In the genomic region with DNA sequence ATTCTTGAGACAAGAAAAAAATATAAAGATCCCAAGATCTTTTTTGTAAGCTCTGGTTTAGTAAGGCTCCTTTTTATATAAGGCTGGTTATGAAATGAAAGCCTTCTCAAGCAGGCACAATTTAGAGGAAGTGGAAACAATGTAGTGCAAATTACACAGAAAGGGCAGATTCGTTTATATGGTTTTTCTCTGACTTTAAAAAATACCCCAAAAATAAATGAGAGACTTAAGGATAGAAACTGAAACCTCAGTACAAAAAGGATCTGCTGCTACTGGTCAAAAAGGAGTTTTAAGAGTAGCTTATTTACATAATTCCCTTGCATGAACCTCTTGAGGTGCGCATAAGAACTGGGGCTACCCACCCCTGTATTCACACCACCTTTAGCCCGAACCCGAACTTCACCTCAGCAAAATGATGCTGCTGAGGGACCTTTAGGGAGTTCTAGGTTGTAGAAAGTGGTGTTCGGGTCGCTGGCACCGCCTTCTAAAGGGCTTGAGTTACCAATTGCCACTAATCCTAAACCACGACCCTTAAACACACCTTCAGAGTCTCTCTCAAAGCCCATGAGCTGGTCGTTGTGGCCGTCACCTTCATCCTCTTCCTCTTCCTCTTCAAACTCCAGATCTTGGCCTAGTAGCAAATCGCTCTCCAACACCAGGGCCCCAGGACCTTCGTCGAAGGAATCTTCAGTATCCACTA, we compare ENCODE assay signal across 8 mouse cellular contexts. TPM values are rescaled to one million over a fixed set of nuclear protein-coding genes. Genes with fewer than 3 reads are reported as not detected.
A peak's percentile ranks its signal among the peaks of the same experiment; 100 is the strongest.
DNase-seq lines count a peak whose midpoint lies in the region; ATAC-seq and TF ChIP-seq lines count a peak whose summit lies in the region.

No protein-coding gene starts in this region.

- peaks cover 4% of the 10 kb centered on the region for H3K9me3 ChIP-seq in limb, embryonic 14.5 days (ENCODE audit: control insufficient read depth, low read length)
- H3K9me3 ChIP-seq in stomach, embryonic 15.5 days, result no peaks in the 10 kb centered on the region

- peak overlapping the region; percentile 62 for H3K4me2 ChIP-seq in limb, embryonic 14.5 days (replicated peaks; ENCODE audit: low read depth, low read length, severe bottlenecking)
- H3K4me2 ChIP-seq in stomach, embryonic 15.5 days, result peak overlapping the region; percentile 76

- peak overlapping the region; percentile 95 for H3K4me3 ChIP-seq in testis, adult 2 months (ENCODE audit: control insufficient read depth, low read depth, low read length)
- H3K4me3 ChIP-seq in limb, embryonic 14.5 days (replicated peaks; ENCODE audit: low read length), result peak overlapping the region; percentile 73
- H3K4me3 ChIP-seq in stomach, embryonic 15.5 days (replicated peaks), result peak overlapping the region; percentile 90

- H3K4me1 ChIP-seq in testis, adult 2 months (ENCODE audit: control insufficient read depth, insufficient read depth, low read length), result peaks cover 6% of the 10 kb centered on the region
- peaks cover 9% of the 10 kb centered on the region for H3K4me1 ChIP-seq in limb, embryonic 14.5 days (ENCODE audit: control insufficient read depth, insufficient read depth, low read length)
- peaks cover 2% of the 10 kb centered on the region for H3K4me1 ChIP-seq in stomach, embryonic 15.5 days

- no peak for TF ChIP-seq POLR2A in testis, adult 2 months (IDR thresholded peaks at IDR 0.05; ENCODE audit: control insufficient read depth, low read depth, low read length)
- TF ChIP-seq POLR2A in limb, embryonic 14.5 days (IDR thresholded peaks at IDR 0.05; ENCODE audit: borderline replicate concordance, extremely low read depth, insufficient read depth, insufficient read length), result no peak

- H3K27ac ChIP-seq in testis, adult 2 months (ENCODE audit: control insufficient read depth, insufficient read depth, low read depth, low read length), result peak overlapping the region; percentile 85
- 0 out of 2 replicates have a peak overlapping the region, but pooled peaks have one; percentile 56 for H3K27ac ChIP-seq in limb, embryonic 14.5 days (replicated peaks; ENCODE audit: low read depth, low read length)
- peak overlapping the region; percentile 81 for H3K27ac ChIP-seq in stomach, embryonic 15.5 days

- 15% methylated on average over 13 of the region's 13 CpGs for WGBS in limb, embryonic 14.5 days
- 13% methylated on average over 13 of the region's 13 CpGs for WGBS in stomach, embryonic 15.5 days

- no peaks in the 10 kb centered on the region for H3K27me3 ChIP-seq in testis, adult 2 months (ENCODE audit: control insufficient read depth, insufficient read depth, low read length)
- no peaks in the 10 kb centered on the region for H3K27me3 ChIP-seq in limb, embryonic 14.5 days (ENCODE audit: control insufficient read depth, insufficient read depth, low read length)
- H3K27me3 ChIP-seq in stomach, embryonic 15.5 days (replicated peaks), result no peaks in the 10 kb centered on the region

- peak overlapping the region; percentile 77 for H3K9ac ChIP-seq in limb, embryonic 14.5 days (ENCODE audit: low read depth, low read length, severe bottlenecking)
- H3K9ac ChIP-seq in stomach, embryonic 15.5 days, result peak overlapping the region; percentile 93

- H3K36me3 ChIP-seq in testis, adult 2 months (ENCODE audit: control insufficient read depth, insufficient read depth, low read length), result peaks cover 2% of the 10 kb centered on the region
- H3K36me3 ChIP-seq in limb, embryonic 14.5 days (ENCODE audit: control insufficient read depth, insufficient read depth, low read length), result peaks cover 83% of the 10 kb centered on the region
- peaks cover 69% of the 10 kb centered on the region for H3K36me3 ChIP-seq in stomach, embryonic 15.5 days

- peak; percentile 8 to 17 for DNase-seq in adrenal gland, postnatal 36 days
- DNase-seq in adrenal gland, adult 8-10 months, result no peak
- no peak for DNase-seq in testis, postnatal 10 days (ENCODE audit: low spot score)
- DNase-seq in limb, embryonic 14.5 days (ENCODE audit: low spot score), result no peak
- no peak for DNase-seq in urinary bladder, postnatal 10 days (ENCODE audit: low spot score)
- no peak for DNase-seq in gastrocnemius, postnatal 14 days

- ATAC-seq in limb, embryonic 14.5 days (ENCODE audit: low FRiP score, low read depth), result no peak; the same call in 1 of the 2 replicates
- ATAC-seq in stomach, embryonic 15.5 days (ENCODE audit: insufficient read depth, low FRiP score, low read depth), result no peak

- intact Hi-C loops in gastrocnemius, postnatal 14 days (cut with DNase I; ENCODE audit: low total_unique reads), result no loop called here

- TF ChIP-seq CTCF in testis, adult 2 months (IDR thresholded peaks at IDR 0.05; ENCODE audit: control insufficient read depth, insufficient read depth, insufficient replicate concordance, low read depth, low read length), result no peak

RNA-seq across cellular contexts. Expression of gene Zfp513, which starts 0.9 kb away (rescaled TPM):
- 10 to 100 TPM; 28.1 to 34.1 TPM for total RNA-seq in adrenal gland, postnatal 36 days (2021)
- 10 to 100 TPM; 23.8 to 41.1 (median 37.2) TPM for total RNA-seq in adrenal gland, adult 8-10 months (2022)
- 53.2 and 60.0 TPM in 2 replicates for polyA plus RNA-seq in testis, adult 2 months (2012; rRNA removed)
- 58.8 and 77.1 TPM in 2 replicates for polyA plus RNA-seq in limb, embryonic 14.5 days (2012; rRNA removed)
- 6.8 and 8.0 TPM in 2 replicates for polyA plus RNA-seq in limb, embryonic 14.5 days (2014; fragmentation: Nextera tagmentation; extraction: Ambion mirVana)
- 8.6 and 9.8 TPM in 2 replicates for polyA plus RNA-seq in stomach, embryonic 15.5 days (2015; fragmentation: Nextera tagmentation; extraction: Ambion mirVana)
- 1 to 10 TPM; 7.1 TPM for total RNA-seq in gastrocnemius, postnatal 14 days (2021)

RNA-seq across cellular contexts. Expression of gene Eif2b4, which starts 8.0 kb away (rescaled TPM):
- total RNA-seq in adrenal gland, postnatal 36 days (2021), result 10 to 100 TPM; 43.2 to 60.5 TPM
- total RNA-seq in adrenal gland, adult 8-10 months (2022), result 10 to 100 TPM; 34.5 to 44.5 (median 38.9) TPM
- polyA plus RNA-seq in testis, adult 2 months (2012; rRNA removed), result 107 and 116 TPM in 2 replicates
- polyA plus RNA-seq in limb, embryonic 14.5 days (2012; rRNA removed), result 46.9 and 49.3 TPM in 2 replicates
- 67.5 and 68.5 TPM in 2 replicates for polyA plus RNA-seq in limb, embryonic 14.5 days (2014; fragmentation: Nextera tagmentation; extraction: Ambion mirVana)
- polyA plus RNA-seq in stomach, embryonic 15.5 days (2015; fragmentation: Nextera tagmentation; extraction: Ambion mirVana), result 60.3 and 68.3 TPM in 2 replicates
- 10 to 100 TPM; 44.4 to 48.7 TPM for total RNA-seq in gastrocnemius, postnatal 14 days (2021)

RNA-seq across cellular contexts. Expression of gene Snx17, which starts 8.2 kb away (rescaled TPM):
- 100 to 1,000 TPM; 106 to 110 TPM for total RNA-seq in adrenal gland, postnatal 36 days (2021)
- total RNA-seq in adrenal gland, adult 8-10 months (2022), result 100 to 1,000 TPM; 109 to 135 (median 126) TPM
- polyA plus RNA-seq in testis, adult 2 months (2012; rRNA removed), result 22.2 and 24.8 TPM in 2 replicates
- 108 and 120 TPM in 2 replicates for polyA plus RNA-seq in limb, embryonic 14.5 days (2012; rRNA removed)
- polyA plus RNA-seq in limb, embryonic 14.5 days (2014; fragmentation: Nextera tagmentation; extraction: Ambion mirVana), result 139 and 144 TPM in 2 replicates
- polyA plus RNA-seq in stomach, embryonic 15.5 days (2015; fragmentation: Nextera tagmentation; extraction: Ambion mirVana), result 115 and 132 TPM in 2 replicates
- total RNA-seq in gastrocnemius, postnatal 14 days (2021), result 10 to 100 TPM; 42.4 to 42.7 TPM

RNA-seq across cellular contexts. Expression of gene Ppm1g, which starts 19.3 kb away (rescaled TPM):
- 100 to 1,000 TPM; 105 to 129 TPM for total RNA-seq in adrenal gland, postnatal 36 days (2021)
- 100 to 1,000 TPM in 3 of 4 experiments, 10 to 100 TPM in 1; 93.5 to 125 (median 105) TPM for total RNA-seq in adrenal gland, adult 8-10 months (2022)
- polyA plus RNA-seq in testis, adult 2 months (2012; rRNA removed), result 392 and 429 TPM in 2 replicates
- 91.2 and 118 TPM in 2 replicates for polyA plus RNA-seq in limb, embryonic 14.5 days (2012; rRNA removed)
- polyA plus RNA-seq in limb, embryonic 14.5 days (2014; fragmentation: Nextera tagmentation; extraction: Ambion mirVana), result 98.8 and 111 TPM in 2 replicates
- 124 and 125 TPM in 2 replicates for polyA plus RNA-seq in stomach, embryonic 15.5 days (2015; fragmentation: Nextera tagmentation; extraction: Ambion mirVana)
- 10 to 100 TPM; 38.0 to 39.8 TPM for total RNA-seq in gastrocnemius, postnatal 14 days (2021)

RNA-seq across cellular contexts. Expression of gene Gtf3c2, which starts 21.2 kb away (rescaled TPM):
- 10 to 100 TPM; 53.8 to 64.0 TPM for total RNA-seq in adrenal gland, postnatal 36 days (2021)
- 10 to 100 TPM; 65.5 to 98.8 (median 71.9) TPM for total RNA-seq in adrenal gland, adult 8-10 months (2022)
- polyA plus RNA-seq in testis, adult 2 months (2012; rRNA removed), result 47.2 and 49.0 TPM in 2 replicates
- 130 and 143 TPM in 2 replicates for polyA plus RNA-seq in limb, embryonic 14.5 days (2012; rRNA removed)
- 47.1 and 66.2 TPM in 2 replicates for polyA plus RNA-seq in limb, embryonic 14.5 days (2014; fragmentation: Nextera tagmentation; extraction: Ambion mirVana)
- polyA plus RNA-seq in stomach, embryonic 15.5 days (2015; fragmentation: Nextera tagmentation; extraction: Ambion mirVana), result 53.4 and 69.6 TPM in 2 replicates
- 10 to 100 TPM; 23.2 to 28.6 TPM for total RNA-seq in gastrocnemius, postnatal 14 days (2021)

Comparison
In these comparisons a context has a peak if more than half of its experiments do, and no peak if none do; other contexts are left out.
1. DNase-seq: peak in adrenal gland, postnatal 36 days (2 of 2); none in adrenal gland, adult 8-10 months (single experiment), testis, postnatal 10 days (single experiment), limb, embryonic 14.5 days (single experiment), urinary bladder, postnatal 10 days (single experiment) and gastrocnemius, postnatal 14 days (single experiment).
2. Peak in every context shown above with its lines, with median percentiles within 50 percentile points of each other: H3K27ac ChIP-seq and H3K4me3 ChIP-seq.